Mouse (Mus musculus) ovary, postnatal 10 days (tissue): ENCODE measurements around the gene Med15.

ENCODE experiments used
- DNase-seq: peaks from one replicate; pipeline ENCODE4 v3.0.0; 2022; ENCODE audit warnings: low spot score

Med15 gene

DNA sequence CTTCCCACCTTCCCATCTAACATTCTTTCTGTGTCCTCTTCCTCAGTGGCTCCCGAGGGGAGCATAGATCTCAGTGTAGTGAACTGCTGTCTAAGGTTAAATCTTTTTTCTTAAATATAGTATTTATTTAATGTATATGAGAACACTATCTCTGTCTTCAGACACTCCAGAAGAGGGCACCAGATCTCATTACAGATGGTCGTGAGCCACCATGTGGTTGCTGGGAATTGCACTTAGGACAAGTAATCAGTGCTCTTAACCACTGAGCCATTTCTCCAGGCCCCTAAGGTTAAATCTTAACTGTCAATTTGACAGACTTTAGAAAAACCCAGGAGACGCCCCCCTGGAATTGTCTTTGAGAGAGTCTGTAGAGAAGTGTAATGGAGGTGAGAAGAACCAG lies 670 bp downstream of the Med15 start:
- no peak for DNase-seq

DNA sequence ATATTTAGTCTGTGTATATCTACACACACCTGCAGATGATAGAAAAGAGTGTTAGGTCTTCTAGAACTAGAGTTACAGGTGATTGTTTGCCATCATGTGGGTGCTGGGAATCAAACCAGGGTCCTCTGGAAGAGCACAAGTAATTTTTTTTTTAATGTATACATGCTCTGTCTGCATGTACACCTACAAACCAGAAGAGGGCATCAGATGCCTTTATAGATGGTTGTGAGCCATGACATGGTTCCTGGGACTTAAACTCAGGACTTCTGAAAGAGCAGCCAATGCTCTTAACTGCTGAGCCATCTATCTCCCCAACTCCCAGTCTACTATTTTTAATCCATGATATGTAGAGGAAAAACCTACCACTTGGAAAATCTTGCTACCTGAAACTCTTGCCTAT lies 2.7 kb downstream of the Med15 start:
- no peak for DNase-seq

DNA sequence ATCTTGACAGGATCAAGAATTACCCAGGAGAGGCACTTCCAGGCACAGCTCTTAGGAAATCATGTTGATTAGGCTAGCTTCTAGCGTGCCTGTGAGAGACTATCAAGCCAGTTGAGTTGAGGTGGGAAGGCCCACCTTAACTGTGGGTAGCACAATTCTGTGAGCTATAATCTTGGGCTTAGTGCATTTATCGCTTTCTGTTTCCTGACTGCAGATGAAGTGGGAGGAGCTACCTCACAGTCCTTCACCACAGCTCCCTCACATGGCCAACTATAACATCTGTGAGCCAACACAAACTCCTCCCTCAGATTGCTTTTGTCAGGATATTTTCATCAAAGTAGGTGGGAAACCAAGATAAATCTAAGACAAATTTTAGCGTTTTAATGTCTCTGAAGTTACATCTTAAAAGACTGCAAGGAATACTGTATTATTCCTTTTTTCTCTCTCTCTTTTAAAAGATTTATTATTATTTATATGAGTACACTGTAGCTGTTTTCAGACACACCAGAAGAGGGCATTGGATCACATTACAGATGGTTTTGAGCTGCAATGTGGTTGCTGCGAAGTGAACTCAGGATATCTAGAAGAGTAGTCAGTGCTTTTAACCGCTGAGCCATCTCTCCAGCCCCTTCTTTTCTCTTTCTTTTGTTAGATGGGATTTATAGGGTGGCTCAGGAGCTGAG lies 5.4 kb downstream of the Med15 start:
- no peak for DNase-seq

DNA sequence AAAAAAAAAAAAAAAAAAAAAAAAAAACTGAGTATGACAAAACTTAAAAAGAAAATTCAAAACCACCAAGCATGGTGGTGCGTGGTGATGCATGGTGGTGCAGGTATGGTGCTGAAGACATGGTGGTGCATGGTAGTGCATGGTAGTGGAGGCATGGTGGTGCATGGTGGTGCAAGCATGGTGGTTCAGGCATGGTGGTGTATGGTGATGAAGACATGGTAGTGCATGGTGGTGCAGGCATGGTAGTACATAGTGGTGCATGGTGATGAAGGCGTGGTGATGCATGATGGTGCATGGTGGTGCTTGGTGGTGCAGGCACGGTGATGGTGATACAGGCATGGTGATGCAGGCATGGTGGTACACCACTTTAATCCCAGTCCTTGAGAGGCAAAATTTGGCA lies 8.2 kb downstream of the Med15 start:
- no peak for DNase-seq

DNA sequence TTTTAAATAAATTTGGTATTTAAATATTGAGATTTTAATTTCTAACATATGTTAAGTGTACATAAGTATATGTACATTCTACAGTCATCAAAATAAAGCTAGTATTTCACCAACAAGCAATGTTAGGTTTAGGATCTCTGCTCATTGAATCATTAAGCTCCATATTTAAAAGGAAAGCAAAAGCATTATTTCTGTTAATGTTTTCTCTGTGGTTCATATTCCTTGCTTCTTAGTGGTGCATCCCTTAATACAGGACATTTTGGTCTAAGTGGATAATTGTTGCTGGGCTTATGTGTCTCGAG lies 9.4 kb downstream of the Med15 start:
- no peak for DNase-seq

DNA sequence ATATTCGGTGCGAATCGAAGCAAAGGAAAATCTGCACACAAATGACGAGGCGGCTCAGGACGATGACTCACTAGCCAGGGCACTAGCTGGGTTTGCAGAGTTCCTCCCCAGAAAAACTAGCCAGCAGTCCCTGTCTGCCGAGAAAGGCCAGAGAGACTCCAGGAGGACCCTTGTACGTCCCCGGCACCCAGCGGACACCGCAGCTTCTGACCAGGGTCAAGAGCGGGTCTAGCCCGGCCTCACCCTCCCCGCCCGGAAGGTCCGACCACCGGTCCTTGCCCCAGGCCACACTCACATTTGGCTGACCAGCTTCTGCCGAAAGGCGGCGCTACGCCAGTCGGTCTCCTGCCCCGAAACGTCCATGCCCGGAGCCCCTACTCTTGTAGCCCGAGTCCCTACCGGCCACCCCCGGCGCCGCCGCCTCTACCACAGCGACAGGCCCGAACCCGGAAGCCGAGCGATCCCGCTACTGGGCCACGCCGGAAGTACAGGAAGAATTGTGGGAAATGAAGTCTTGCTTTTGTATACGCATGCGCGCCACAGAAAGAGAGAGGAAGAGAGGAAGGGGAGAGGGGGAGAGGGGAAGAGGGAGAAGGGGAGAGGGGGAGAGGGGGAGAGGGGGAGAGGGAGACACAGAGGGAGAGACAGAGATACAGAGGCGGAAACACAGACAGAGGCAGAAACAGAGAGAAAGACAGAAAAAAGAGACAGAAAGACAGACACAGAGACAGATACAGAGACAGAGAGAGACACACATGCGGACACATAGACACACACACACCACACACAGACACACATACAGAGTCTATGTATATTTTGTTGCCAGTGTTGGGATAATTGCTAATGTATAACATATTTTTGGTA lies 10.0 kb downstream of the Med15 start:
- peak; percentile 80 for DNase-seq

DNA sequence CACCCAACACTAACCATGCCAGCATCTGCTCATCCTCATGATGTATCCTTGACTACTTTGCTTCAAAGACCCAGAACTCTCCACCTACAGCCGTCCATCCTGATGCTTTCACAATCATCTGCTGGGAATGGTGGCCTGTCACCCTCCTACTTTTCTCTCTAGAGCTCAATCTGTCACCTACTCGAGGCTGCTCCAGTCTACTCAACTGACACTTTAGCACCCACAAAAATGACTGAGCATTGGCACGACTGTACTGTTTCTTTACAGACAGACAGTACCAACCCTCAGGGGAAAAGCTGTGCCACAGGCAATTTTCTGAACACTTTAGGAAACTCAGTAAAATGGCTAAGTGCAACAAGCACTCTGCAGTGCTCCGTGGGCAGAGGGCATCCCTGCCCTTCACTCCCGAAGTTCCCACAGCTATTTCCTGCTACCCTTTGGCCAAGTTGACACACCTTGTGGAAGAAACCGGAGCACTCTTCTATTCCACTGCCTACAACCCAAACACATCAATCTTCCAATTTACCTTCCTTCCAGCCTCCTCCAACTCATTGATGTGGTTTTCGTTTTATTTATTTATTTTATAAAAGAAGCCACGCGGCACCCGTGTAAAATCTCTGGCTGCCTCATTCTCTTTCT lies 10.8 kb downstream of the Med15 start:
- no peak for DNase-seq

DNA sequence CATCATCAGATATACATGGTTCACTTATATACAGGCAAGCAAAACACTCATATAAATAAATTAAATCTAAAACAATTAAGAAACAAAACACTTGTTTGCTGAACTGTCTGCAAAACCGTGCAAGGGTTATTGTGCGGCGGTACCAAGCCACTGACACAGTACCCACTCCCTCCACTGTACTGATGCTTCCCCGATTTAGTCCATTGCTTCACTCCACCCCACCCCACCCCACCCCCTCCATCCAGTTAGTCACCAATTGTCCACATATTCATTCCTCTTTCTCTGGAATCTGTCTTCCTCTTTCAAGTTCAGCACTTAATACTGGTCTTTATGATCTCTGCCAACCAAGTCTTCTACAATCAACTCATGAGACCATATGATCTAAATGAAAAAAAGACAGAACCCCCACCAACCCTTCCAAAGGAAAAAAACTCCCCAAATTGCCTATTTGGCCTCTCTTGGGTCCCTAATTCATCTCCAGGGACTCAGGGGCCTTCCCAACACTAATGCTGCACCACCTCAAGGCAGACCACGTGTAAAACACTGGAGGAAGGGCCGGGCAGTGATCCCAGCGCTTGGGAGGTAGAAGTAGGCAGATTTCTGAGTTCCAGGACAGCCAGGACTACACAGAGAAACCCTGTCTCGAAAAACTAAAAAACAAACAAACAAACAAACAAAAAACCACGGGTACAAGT lies 11.4 kb downstream of the Med15 start:
- no peak for DNase-seq

DNA sequence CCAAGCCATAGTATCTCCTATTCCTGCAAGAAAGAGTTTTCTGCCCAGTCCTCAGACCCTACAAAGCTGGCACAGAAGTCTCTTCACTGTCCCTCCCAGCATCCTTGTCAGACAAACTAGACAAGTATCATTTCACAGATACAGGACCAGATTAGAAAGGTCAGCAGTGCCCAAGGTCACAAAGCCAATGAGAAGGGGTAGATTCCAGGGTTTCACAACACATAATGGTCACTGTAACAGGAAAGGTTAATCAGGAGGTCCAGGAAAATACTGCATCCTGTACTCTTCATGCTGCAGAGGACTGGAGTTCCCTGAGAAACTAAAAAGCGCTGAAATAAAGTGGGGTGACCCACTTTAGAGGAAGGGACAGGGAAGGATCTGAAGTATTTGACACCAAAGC lies 14.9 kb downstream of the Med15 start:
- no peak for DNase-seq

DNA sequence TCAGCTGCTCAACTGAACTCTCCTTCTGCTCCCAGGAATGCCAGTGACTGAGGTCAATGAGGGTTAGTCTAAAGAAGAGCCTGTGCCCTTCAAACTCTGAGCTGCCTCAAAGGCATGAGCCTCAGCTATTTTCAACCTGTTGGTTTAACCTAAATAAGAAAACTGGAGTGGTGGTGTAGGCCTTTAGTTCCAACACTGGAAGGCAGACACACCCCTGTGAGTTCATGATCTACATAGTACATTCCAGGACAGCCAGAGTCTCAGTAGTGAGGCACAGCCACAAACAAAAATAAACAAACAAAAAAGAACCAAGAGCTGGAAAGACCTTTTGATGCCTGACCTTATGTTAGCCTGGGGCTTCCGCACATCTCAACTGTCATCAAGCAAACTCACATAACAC lies 25.1 kb downstream of the Med15 start:
- DNase-seq = no peak

DNA sequence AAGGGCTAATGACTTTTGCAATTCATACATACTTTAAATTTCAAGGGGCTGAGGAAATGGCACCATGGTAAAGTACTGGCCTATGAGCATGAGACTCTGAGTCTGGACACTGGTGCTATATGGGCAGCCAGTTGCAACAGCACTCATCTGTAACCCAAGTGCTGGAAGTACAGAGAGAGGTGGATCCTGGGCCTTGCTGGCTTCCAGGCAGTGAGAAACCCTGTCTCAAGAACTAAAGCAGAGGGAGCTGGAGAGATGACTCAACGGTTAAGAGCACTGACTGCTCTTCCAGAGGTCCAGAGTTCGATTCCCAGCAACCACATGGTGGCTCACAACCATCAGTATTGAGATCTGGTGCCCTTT lies 31.7 kb downstream of the Med15 start:
- no peak for DNase-seq

DNA sequence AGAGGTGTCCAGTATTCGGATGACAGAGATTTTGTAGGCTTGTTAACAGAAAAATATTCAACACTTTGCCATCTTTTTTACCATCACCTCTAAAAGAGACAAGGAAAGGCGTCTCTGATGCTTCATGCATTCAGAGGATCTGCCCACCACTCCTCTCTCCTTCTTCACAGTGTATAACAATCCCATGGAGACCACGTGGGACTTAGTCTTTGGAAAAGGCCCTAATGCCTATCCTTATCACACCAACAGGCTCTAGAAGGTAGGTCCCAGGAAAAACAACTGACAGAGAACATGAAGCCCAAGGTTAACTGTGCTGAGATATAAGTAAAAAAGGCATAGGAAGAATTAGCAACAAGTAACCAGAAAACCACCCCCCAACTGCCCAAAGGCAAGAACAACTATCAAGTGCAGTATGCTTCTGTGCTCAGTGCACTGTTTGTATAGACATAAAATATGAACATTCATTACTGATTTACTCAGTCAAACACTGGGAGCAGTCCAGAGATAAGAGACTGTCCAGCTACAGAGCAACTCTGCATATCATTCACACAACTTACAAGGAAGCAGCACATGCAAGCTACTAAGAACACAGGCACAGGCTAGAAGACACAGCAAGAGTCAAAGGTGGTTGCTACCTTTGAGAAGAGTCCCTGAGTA lies 32.2 kb downstream of the Med15 start:
- DNase-seq = no peak

DNA sequence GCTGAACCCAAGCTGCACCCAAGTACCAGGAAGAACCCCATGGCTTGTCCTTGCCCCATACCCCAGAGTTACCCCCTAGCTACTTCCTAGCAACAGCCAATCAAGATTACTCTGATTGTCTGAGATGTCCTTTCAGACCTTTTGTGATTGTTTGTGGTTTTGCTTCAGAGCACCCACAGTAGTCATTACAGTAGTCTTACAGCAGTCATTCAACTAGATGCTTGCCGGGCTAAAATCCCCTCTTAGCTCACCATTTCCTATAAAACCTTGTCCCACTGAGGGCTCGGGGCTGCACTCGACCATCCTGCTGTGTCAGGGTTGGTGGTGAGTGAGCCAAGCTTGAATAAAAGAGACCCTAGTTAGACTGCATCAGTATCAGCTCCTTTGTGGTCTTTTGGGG lies 37.8 kb downstream of the Med15 start:
- no peak for DNase-seq

DNA sequence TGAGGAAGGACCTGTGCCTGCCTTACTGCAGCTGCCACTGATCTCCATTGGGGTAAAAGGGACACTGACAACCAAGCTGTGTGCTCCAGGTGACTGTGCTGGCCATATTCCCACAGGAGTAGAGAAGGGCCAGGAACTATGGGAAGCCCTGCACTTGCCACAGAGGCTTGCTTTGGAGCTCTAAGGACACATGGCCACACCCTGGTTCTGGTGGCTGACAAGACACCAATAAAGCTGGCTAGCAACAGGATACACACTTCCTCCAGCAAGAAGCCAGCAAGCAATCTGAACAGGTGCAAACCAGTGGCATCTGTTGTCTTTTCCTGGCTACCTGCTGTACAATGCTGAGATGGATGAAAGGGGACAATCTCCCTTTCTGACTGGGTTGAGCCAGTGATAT lies 62.8 kb downstream of the Med15 start:
- no peak for DNase-seq

DNA sequence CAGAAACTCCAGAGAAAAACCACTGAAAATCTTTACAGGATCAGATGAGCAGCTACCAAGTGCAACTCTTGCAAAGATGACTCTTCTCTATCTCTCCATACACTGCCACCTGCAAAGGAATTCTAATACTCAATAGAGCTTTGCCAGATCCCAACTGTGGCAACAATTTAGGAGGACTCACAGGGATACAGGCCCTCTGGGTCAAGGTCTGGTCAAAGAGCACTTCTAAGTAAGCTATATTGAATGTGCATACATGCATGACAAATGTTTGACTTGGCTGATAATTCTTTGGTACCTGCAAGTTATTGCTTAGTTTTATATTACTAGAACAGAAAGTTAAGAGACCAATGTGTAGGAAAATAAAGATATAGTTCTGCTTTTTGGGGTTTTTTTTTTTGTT lies 67.1 kb downstream of the Med15 start:
- DNase-seq = no peak

DNA sequence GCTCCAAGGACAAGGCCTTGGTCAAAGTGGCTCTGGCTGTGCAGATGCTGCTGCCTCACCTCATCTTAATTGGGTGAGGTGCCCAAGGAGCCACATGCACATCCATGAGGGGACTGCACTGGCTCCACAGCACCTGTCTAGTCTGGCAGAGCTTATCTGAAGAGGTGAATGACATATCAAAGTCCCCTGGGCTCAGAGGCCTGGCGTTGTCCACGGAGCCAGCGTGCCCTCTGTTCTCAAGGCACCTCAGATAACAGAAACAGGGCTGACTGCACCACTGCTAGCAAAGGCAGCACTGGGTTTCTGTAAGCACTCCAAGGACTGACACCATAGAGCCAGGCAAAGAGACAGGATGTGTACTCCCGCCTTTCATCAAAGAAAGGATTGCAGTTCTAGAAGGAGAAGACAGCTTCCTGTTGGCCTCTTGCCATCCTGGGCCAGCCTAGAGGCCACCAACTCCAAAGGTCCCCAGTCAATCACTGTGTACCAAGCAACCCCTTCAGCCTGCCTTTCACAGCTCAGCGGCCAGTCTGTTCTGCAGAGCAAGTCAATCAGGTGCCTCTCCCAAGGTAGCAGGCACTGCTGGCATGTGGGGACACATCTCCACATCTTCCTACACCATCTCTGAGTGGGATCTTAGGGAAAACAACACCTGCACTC lies 76.3 kb downstream of the Med15 start:
- no peak for DNase-seq

DNA sequence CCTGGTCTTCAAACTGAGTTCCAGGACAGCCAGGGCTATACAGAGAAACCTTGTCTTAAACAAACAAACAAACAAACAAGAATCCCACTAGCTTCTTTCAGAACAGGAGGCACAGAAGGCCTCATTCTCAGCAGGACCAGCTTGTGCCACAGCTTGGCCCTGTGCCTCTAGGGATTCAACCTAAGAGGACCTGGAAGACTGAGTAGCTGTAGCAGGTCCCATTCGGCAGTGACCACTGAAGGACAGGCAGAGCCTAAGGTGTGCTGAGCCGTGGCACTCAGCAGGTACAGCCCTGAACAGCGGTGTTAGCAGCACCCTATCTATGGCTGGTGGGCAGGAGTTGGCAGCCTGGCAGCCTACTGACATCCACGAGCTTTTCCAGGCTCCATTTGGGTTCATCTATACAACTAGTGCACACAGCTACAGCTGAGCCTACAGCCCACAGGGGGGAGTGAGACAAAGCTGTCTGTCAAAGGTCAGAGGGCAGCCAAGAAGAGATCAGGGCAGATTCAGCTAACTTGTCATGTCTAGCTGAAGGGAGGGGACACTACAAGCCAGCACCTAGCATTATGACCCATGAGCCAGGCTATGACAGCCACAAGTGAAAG lies 78.4 kb downstream of the Med15 start:
- DNase-seq = no peak

DNA sequence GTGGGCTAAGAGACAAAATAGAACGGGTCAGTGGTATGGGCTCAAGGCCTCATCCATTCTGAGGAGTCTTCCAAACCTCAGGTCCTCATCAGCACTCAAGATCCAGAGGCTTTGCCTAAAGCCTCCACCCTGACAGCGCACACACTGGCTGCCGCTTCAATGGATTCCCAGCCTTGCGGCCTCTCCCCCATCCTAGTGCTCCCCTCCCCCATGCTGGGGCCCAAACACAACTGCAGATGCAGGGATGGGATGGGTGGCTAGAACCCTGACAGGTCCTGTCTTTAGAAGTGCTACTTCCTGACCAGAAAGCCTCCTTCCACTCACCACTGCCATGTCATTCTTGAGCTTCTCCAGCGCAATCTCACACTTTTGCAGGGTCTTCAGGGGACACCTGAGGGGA lies 79.1 kb downstream of the Med15 start:
- DNase-seq = no peak

DNA sequence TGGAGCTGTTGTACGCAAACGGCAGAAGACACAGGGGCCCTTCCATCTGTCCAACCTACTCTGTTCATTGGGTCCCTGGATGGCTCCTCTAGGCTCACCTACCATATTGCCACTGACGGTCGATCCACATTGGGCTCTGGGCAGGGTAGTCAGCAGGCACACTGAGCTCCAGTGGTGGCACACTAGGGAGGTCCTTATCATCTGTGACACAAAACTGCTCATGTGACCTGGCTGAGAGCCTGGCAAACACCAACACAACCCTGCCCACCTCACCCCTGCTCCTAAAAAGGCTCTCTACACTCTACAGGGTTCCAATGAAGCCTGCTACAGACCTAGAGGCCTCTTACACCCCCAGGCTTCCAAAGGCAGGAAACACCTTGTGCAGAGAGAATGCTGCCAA lies 80.1 kb downstream of the Med15 start:
- no peak for DNase-seq

DNA sequence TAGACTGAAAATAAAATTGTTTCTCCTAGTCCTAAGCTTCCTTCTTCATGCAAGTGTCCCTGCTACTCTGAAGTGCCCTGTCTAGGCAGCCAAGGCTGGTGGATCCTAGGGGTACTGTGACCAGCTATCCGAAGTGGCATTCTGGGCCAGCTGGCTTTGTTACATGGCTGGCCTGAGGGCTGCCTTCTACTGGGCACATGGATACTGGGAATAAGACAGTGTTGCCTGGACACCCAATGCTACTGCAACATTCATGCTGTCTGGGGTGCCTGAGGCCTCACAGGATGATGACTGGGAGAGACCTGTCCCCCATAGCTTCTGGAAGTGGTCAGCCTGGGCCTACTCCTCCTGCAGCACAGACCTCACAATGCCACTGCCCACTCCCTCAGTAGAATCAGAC lies 82.0 kb downstream of the Med15 start:
- DNase-seq = no peak

DNA sequence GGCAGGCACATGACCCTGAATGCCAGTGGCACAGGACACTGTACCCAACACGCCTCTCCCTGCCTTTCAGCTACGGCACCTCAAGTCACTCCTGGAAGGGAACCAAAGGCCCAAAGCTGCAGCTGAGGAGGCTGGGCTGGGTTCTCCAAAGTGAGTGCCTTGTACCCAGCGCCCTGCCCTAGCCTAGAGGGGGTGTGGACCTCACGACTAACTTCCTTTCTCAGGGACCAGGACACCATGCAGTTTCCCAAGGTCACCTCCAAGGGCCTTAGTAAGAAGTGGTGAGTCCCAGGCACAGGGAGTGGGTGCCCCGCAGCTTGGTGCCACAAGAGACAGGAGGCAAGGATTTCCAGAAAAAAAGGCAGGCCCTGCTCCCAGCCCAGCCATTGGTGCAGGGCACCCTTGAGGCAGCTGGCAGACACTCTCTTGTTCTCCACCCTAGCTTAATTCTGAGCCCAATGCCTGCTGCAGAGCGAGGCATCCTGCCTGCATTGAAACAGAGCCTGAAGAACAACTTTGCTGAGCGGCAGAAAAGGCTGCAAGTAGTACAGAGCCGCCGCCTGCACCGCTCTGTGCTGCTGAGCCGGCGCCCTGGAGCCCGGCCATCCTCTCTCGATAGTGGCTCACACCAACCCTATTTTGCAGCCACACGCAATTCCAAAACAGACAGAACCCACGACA lies 82.6 kb downstream of the Med15 start:
- DNase-seq = no peak
